Mouse (Mus musculus) lung, embryonic 15.5 days (tissue): ENCODE measurements around the gene Fyb2. TPM values are rescaled to one million over a fixed set of nuclear protein-coding genes. Genes with fewer than 3 reads are reported as not detected.
"Not testable (repeated sequence)": the region's sequence is repeated elsewhere in the genome, so short reads cannot be mapped to it uniquely, and the experiment has no call there.

ENCODE experiments used
- ATAC-seq: fragments of 200-750 bp; cut with Nextera tagmentation; 2 replicates; pipeline ENCODE4 v1.8.0; 2017; ENCODE audit warnings: moderate number of reproducible peaks, borderline replicate concordance; ENCODE audit not compliant: low FRiP score, low TSS enrichment; ENCODE audit errors: extremely low read depth
- H3K27ac ChIP-seq: fragments of 300-500 bp; sonication (generic); 2 replicates; pipeline ENCODE4 v1.5.1; 2015; ENCODE audit warnings: moderate library complexity, mild to moderate bottlenecking, inconsistent platforms
- H3K27me3 ChIP-seq: fragments of 300-500 bp; sonication (generic); 2 replicates; pipeline ENCODE4 v1.6.1; 2015; ENCODE audit warnings: inconsistent platforms
- H3K36me3 ChIP-seq: fragments of 300-500 bp; sonication (generic); 2 replicates; pipeline ENCODE4 v1.6.1; 2015; ENCODE audit warnings: inconsistent platforms
- H3K4me1 ChIP-seq: fragments of 300-500 bp; sonication (generic); 2 replicates; pipeline ENCODE4 v1.6.1; 2015; ENCODE audit warnings: inconsistent platforms
- H3K4me2 ChIP-seq: fragments of 300-500 bp; sonication (generic); 2 replicates; pipeline ENCODE4 v1.6.1; 2015; ENCODE audit warnings: inconsistent platforms, mild to moderate bottlenecking, moderate library complexity
- H3K4me3 ChIP-seq: fragments of 300-500 bp; sonication (generic); 2 replicates; pipeline ENCODE4 v1.5.1; 2015; ENCODE audit warnings: mild to moderate bottlenecking, inconsistent platforms
- H3K9ac ChIP-seq: fragments of 300-500 bp; sonication (generic); 2 replicates; pipeline ENCODE4 v1.6.1; 2015; ENCODE audit warnings: inconsistent platforms
- H3K9me3 ChIP-seq: fragments of 300-500 bp; sonication (generic); 2 replicates; pipeline ENCODE4 v1.6.1; 2016; ENCODE audit warnings: inconsistent platforms
- WGBS: fragments of 180-500 bp; shearing (Covaris S2); methylation state at CpG from one replicate; pipeline ENCODE4 v1.1.7; 2015; 5-methylcytosine and 5-hydroxymethylcytosine counted together
- polyA plus RNA-seq: library from polyadenylated mRNA; unstranded; fragments of >200 nt; fragmentation: Nextera tagmentation; extraction: Ambion mirVana; gene quantifications from 2 replicates; pipeline ENCODE4 v1.2.1, GENCODE M21; 2015

Fyb2 gene
- polyA plus RNA-seq, 1 experiment from 2014 or later, result 0.26 TPM

DNA sequence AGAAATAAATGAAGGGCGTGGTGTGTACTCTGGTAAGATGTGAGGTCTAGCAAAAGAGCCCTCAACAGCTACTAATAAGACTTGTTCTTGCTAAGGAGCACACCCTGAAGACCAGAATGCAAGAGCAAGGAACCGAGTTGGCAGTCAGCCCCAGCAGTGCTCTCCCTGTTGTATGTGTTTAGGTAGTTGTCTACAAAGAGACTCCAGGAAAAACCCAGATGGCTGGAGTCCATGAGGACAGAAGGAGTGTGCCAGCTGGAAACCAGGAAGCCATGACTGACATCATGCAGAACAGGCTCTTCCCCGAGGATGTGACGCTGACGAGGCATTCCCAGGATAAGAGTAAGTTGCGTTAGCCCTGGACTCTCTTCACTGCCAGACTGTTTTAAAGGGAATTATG lies 76.8 kb downstream of the Fyb2 start:
- no peaks in the 10 kb centered on the region for H3K27me3 ChIP-seq

DNA sequence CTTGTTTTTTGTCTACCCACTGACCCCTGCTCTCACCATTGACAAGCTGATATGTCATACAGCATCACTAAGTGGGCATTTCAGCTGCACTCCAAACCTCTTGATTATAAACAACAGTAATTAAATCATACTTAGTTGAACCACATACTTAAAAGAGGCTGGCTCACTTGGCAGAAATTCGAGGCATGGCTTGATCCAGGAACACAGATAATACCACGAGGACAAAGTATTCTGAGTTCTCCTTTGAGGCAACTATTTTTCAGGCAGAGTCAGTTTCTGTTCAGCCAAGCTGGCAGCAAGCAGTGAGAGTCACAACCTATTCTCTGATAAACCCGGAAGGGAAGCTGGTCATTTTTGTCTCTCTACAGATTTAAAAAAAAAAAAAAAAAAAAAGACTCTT lies 77.4 kb downstream of the Fyb2 start:
- Histone ChIP-seq H3K27me3 (no peaks in the 10 kb centered on the region), H3K9me3 (no peaks in the 10 kb centered on the region), H3K4me2 (no peak overlapping the region), H3K36me3 (no peaks in the 10 kb centered on the region), H3K9ac (no peak overlapping the region), H3K4me1 (no peaks in the 10 kb centered on the region), H3K4me3 (no peak overlapping the region), H3K27ac (no peak overlapping the region)
- 70% methylated on average over 3 of the region's 3 CpGs for whole genome bisulfite sequencing
- ATAC-seq, result no peak

More for the DNA sequence above, 76.8 kb downstream of the Fyb2 start:
- Histone ChIP-seq H3K4me3 (no peak overlapping the region), H3K27ac (no peak overlapping the region), H3K4me2 (no peak overlapping the region), H3K36me3 (no peaks in the 10 kb centered on the region), H3K9ac (no peak overlapping the region), H3K9me3 (no peaks in the 10 kb centered on the region), H3K4me1 (no peaks in the 10 kb centered on the region)
- ATAC-seq, result no peak
- WGBS, result 79% methylated on average over 6 of the region's 6 CpGs

DNA sequence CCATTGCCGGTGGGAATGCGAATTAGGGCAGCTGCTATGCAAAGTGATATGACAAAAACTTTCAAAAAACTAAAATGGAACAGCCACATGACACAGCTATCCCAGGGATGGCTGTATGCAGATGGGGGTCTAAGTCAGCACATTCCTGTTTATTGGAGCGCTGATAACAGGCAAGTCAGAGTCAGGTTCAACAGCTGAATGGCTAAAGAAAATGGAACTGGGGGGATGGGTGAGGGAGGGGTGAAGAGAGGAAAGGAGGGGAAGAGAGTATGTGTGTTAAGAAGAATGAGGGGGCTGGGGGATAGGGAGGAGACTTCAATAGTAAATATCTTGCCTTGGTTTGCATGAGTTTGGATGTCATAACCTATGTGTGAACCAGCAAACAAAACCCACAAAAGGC lies 79.0 kb downstream of the Fyb2 start:
- no peak for ATAC-seq
- H3K4me3 ChIP-seq, result no peak overlapping the region
- H3K4me2 ChIP-seq, result no peak overlapping the region
- no peak overlapping the region for H3K9ac ChIP-seq
- no peak overlapping the region for H3K27ac ChIP-seq
- H3K9me3 ChIP-seq, result no peaks in the 10 kb centered on the region
- no peaks in the 10 kb centered on the region for H3K36me3 ChIP-seq
- WGBS, result 75% methylated on average over 3 of the region's 3 CpGs
- H3K27me3 ChIP-seq, result no peaks in the 10 kb centered on the region
- H3K4me1 ChIP-seq, result no peaks in the 10 kb centered on the region

DNA sequence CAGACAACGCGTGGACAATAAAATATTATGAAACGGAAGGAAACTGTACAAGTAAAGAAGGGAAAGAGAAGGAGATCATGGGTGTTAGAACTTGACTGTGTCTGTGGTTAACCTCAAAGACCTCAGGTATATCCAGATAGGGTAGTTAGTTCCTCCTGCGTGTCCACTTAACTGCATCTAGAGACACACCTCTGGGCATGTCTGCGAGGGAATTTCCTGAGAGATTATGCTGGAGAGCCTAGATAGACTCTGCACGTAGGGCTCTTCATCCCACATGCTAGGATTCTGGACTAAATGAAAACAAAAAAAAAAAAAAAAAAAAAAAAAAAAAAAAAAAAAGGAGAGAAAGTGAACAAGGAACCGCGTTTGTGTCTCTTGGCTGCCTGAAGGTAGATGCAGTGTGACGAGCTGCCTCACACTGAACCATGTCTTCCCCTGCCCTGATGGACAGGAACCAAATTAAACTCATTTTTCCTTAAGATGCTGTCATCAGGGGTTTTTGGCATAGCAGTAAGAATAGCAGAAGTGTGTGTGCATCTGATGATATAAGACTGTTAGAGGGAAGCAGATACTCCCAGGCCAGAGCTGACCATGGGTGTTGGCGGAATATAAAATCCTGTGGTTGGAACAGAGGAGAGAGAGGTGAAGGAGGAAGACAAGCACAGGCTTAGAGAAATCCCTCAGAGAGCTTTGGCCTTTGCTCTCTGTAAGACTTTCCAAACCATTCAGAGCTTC lies 80.1 kb downstream of the Fyb2 start:
- Histone ChIP-seq H3K4me2 (no peak overlapping the region), H3K27ac (no peak overlapping the region), H3K9ac (no peak overlapping the region), H3K36me3 (no peaks in the 10 kb centered on the region), H3K9me3 (no peaks in the 10 kb centered on the region), H3K4me1 (no peaks in the 10 kb centered on the region), H3K27me3 (no peaks in the 10 kb centered on the region), H3K4me3 (no peak overlapping the region)
- 87% methylated on average over 10 of the region's 10 CpGs for WGBS
- ATAC-seq, result no peak

DNA sequence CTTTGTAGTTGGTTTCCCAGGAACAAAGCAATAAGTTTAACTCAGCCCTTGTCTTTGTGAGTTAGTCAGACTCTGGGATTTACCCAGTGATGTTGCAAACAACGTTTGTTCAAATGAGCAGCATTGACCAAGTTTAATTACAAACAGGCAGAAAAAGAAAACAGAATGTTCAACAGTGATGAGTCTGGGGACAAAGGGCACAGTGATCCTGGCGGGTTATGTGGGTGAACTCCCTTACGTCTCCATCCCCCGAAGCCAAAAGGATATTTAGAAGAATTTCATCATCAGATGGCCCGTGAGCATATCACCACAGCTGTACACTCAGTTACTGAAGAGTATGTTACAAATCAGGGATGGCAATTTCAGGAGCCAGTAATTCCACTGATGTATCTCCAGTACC lies 86.4 kb downstream of the Fyb2 start:
- ATAC-seq, result no peak
- no peaks in the 10 kb centered on the region for H3K27me3 ChIP-seq
- no peak overlapping the region for H3K4me2 ChIP-seq
- no peaks in the 10 kb centered on the region for H3K4me1 ChIP-seq
- no peak overlapping the region for H3K4me3 ChIP-seq
- H3K9ac ChIP-seq, result no peak overlapping the region
- no peaks in the 10 kb centered on the region for H3K36me3 ChIP-seq
- 63% methylated on average over 5 of the region's 5 CpGs for WGBS
- H3K9me3 ChIP-seq, result no peaks in the 10 kb centered on the region
- H3K27ac ChIP-seq, result no peak overlapping the region

DNA sequence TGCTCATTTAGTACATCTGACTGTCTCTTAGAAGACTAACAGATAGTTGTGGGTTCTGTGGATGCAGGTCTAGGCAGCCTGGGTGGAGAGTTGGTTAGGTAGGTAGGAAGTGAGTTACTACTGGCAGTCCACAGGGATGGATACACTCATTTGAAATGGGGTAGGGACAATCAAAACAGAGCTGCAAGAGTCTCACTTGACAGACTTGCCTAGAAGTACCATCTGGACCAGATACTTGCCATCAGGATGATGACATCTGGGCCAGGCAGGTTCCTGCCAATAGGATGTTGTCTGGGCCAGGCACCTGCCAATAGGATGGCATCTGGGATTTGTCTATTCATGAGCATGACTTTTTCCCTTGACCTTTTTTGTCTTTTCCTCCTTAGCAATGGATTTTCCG lies 88.5 kb downstream of the Fyb2 start:
- H3K36me3 ChIP-seq, result no peaks in the 10 kb centered on the region
- H3K4me3 ChIP-seq, result no peak overlapping the region
- 56% methylated on average over 1 of the region's 1 CpGs for WGBS
- no peaks in the 10 kb centered on the region for H3K9me3 ChIP-seq
- H3K9ac ChIP-seq, result no peak overlapping the region
- H3K27ac ChIP-seq, result no peak overlapping the region
- H3K27me3 ChIP-seq, result no peaks in the 10 kb centered on the region
- no peaks in the 10 kb centered on the region for H3K4me1 ChIP-seq
- no peak overlapping the region for H3K4me2 ChIP-seq
- ATAC-seq, result no peak

DNA sequence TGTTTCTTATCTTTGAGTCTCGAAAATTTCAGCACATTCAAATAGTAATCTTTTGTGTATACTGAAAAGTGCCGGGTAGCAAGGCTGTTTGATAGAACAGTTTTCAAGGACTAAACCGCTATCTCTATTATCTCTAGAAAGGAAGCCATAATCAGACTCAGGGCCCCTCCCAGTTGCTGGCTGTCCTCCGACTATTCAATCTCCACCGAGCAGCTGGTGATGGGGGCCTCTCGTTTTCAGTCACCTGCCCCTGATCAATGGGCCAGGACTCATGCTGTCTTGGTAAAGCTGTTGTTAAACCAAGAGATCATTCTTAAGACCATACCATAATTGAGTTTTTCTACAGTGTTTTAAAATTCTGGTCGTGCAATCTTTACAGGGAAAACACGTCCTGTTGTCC lies 90.9 kb downstream of the Fyb2 start:
- no peak for ATAC-seq
- WGBS, result 59% methylated on average over 8 of the region's 8 CpGs
- H3K9ac ChIP-seq, result no peak overlapping the region

DNA sequence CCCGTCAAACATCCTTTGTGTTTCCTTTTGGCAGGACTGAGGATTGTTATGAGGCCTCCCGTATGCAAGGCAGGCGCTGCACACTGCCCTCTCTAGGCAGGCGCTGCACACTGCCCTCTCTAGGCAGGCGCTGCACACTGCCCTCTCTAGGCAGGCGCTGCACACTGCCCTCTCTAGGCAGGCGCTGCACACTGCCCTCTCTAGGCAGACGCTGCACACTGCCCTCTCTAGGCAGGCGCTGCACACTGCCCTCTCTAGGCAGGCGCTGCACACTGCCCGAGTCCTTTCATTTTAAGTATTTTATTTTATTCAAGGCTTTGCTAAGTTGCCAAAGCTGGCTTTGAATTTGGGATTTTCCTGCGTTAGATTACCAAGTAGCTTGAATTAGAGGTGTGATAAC lies 91.4 kb downstream of the Fyb2 start:
- H3K27ac ChIP-seq, H3K9ac ChIP-seq, H3K27me3 ChIP-seq, H3K9me3 ChIP-seq, H3K4me1 ChIP-seq, ATAC-seq, H3K4me2 ChIP-seq, H3K4me3 ChIP-seq, H3K36me3 ChIP-seq: not testable (repeated sequence)
- WGBS, result 86% methylated on average over 12 of the region's 12 CpGs

More for the DNA sequence above, 90.9 kb downstream of the Fyb2 start:
- Histone ChIP-seq H3K27me3 (no peaks in the 10 kb centered on the region), H3K4me2 (no peak overlapping the region), H3K4me3 (no peak overlapping the region), H3K9me3 (no peaks in the 10 kb centered on the region), H3K4me1 (no peaks in the 10 kb centered on the region), H3K27ac (no peak overlapping the region), H3K36me3 (no peaks in the 10 kb centered on the region)

DNA sequence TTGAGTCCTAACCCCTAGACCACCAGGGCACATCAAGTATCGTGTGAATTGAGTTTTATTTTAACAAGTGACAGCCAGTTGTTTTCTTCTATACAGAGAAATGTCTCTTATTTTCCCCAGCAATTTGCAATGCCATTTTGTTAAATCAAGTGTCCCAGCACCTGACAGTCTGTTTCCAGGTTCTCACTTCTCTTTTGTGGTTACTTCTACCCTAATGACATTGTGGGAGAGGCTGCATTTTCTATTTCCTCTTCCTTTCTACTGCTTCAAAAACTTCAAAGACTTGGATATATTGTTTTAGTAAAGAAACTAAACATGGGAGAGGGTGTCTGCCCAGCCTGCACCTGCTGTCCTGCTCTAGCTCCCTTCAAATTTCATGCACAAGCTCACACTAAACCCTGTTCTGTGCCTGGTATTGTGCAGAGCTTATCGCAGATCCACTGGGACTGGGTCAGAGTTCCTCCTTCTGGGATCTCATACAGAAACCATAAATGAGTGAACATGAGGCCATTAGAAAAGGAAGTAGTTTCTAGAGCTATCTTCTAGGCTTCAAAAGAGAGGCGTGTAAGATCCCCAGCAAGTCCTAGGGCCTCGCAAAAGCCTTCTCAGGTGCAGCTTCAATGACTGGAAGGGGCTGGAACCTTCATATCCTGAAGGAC lies 94.2 kb downstream of the Fyb2 start:
- no peak for ATAC-seq
- no peaks in the 10 kb centered on the region for H3K9me3 ChIP-seq
- H3K27ac ChIP-seq, result no peak overlapping the region
- H3K9ac ChIP-seq, result no peak overlapping the region
- H3K27me3 ChIP-seq, result no peaks in the 10 kb centered on the region
- 82% methylated on average over 4 of the region's 4 CpGs for WGBS
- H3K36me3 ChIP-seq, result no peaks in the 10 kb centered on the region
- H3K4me1 ChIP-seq, result no peaks in the 10 kb centered on the region
- no peak overlapping the region for H3K4me3 ChIP-seq
- H3K4me2 ChIP-seq, result no peak overlapping the region

DNA sequence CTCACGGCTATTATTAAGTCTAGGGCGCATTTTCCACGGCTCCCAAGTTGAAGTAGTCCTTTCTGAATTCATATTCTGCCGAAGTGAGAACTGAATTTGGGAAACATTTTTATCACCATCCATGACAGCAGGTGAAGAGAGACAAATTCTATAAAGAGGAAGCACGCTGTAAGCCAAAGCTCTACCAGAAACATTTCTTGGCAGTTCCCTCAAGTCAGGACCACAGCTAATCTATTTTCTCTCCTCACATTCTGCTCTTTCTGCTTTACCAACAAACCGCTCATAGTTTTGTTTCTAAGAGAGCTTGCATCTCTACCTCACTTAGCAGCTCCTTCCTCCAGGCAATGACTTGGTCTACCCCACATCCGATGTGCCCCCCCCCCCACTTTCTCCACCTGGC lies 100.5 kb downstream of the Fyb2 start:
- WGBS, result 81% methylated on average over 7 of the region's 7 CpGs
- H3K4me3 ChIP-seq, result no peak overlapping the region
- no peaks in the 10 kb centered on the region for H3K9me3 ChIP-seq
- no peak overlapping the region for H3K9ac ChIP-seq
- H3K4me2 ChIP-seq, result no peak overlapping the region
- ATAC-seq, result no peak
- H3K27ac ChIP-seq, result no peak overlapping the region
- H3K27me3 ChIP-seq, result no peaks in the 10 kb centered on the region
- peaks cover 8% of the 10 kb centered on the region for H3K4me1 ChIP-seq
- no peaks in the 10 kb centered on the region for H3K36me3 ChIP-seq

DNA sequence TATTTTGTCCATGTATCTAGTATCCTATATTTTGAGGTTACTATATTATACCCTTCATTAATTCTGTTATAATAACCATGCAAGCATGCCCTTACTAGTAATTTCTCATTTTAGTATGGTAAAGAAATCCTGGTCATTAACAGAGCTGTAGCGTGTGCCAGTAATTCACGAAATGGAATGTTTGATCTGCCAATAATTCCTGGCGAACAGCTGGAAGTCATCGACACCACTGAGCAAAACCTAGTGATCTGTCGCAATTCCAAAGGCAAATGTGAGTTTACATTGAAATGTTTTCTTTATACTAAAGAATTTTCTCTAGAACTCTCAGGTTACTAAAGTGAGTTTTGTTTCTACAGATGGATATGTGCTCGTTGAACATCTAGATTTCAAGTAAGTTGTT lies 102.2 kb downstream of the Fyb2 start:
- no peaks in the 10 kb centered on the region for H3K36me3 ChIP-seq
- H3K9me3 ChIP-seq, result no peaks in the 10 kb centered on the region
- ATAC-seq, result no peak
- H3K4me1 ChIP-seq, result peaks cover 8% of the 10 kb centered on the region
- no peak overlapping the region for H3K27ac ChIP-seq
- no peaks in the 10 kb centered on the region for H3K27me3 ChIP-seq
- H3K9ac ChIP-seq, result no peak overlapping the region
- 32% methylated on average over 6 of the region's 6 CpGs for WGBS
- no peak overlapping the region for H3K4me2 ChIP-seq
- no peak overlapping the region for H3K4me3 ChIP-seq

DNA sequence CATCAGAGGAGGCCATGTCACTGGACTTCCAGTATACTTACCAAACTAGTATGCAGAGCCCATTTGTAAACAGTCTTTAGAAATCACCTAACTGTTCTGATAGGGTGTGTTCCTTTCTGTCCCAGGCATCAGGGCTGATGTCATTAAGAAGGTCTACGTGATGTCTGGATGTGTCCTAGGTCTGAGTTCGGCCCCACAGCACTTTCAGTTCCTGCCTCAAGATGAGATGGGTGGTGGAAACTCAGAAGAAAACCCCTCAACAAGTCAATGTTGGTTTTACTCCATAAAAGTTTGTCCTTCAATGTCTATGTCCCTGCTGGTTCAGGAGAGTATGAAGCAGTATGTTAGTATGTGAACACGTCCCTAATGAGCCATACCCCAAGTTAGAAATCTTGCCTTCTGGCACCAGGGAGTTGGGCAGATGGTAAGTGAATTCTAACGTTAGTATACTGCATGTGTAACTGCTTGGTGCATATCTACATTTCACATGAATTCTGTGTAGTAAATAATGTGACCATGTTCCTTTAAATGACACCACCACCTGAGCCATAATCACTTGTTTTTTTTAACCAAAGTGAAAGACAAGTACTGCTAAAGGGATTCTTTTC lies 102.9 kb downstream of the Fyb2 start:
- WGBS, result 68% methylated on average over 4 of the region's 4 CpGs
- Histone ChIP-seq H3K4me1 (peaks cover 8% of the 10 kb centered on the region), H3K9me3 (no peaks in the 10 kb centered on the region), H3K4me2 (no peak overlapping the region), H3K27ac (no peak overlapping the region), H3K4me3 (no peak overlapping the region), H3K27me3 (no peaks in the 10 kb centered on the region), H3K9ac (no peak overlapping the region), H3K36me3 (no peaks in the 10 kb centered on the region)
- ATAC-seq, result no peak
